Mouse (Mus musculus): ENCODE data around the gene Gm614. TPM values are rescaled to one million over a fixed set of nuclear protein-coding genes. Genes with fewer than 3 reads are reported as not detected.

Gm614 gene
- 3.7 TPM for polyA plus RNA-seq (2017; shearing (Covaris generic))

GRCm38 (mm10) chrX:101263892-101264291, at the start of gene Gm614:
TSS of gene Gm614 (minus strand) at chrX:101263992.

GRCm38 (mm10) chrX:101299055-101299454, 35.3 kb upstream of the Gm614 start, which contains the start of gene Nlgn3:
TSS of gene Nlgn3 (plus strand) at chrX:101299168.

GRCm38 (mm10) chrX:101273875-101274738, 10.3 kb upstream of the Gm614 start, which contains the start of gene Med12:
TSS of gene Med12 (plus strand) at chrX:101274030.

GRCm38 (mm10) chrX:101268755-101269124, 4.9 kb upstream of the Gm614 start, which contains the start of gene Gm20489:
TSS of gene Gm20489 (minus strand) at chrX:101269023.

GRCm38 (mm10) chrX:101268025-101268754, 4.4 kb upstream of the Gm614 start, which contains the start of gene Il2rg:
TSS of gene Il2rg (minus strand) at chrX:101268255.

GRCm38 (mm10) chrX:101253952-101254729, 9.7 kb downstream of the Gm614 start, which contains the start of gene Foxo4:
TSS of gene Foxo4 (plus strand) at chrX:101254528.

GRCm38 (mm10) chrX:101221834-101222795, 41.7 kb downstream of the Gm614 start, which contains the start of gene Snx12:
TSS of gene Snx12 (minus strand) at chrX:101222563.

Other genes with a start within 250 kb of the Gm614 start
- gene Tex11, start 204.3 kb downstream of the Gm614 start, polyA plus RNA-seq (2017; shearing (Covaris generic)) = not detected
- gene Slc7a3, start 178.0 kb downstream of the Gm614 start, polyA plus RNA-seq (2017; shearing (Covaris generic)) = 0.33 TPM
- gene Snx12, start 41.4 kb downstream of the Gm614 start, polyA plus RNA-seq (2017; shearing (Covaris generic)) = 71.1 TPM
- 2.4 TPM for gene Foxo4, start 9.5 kb downstream of the Gm614 start, polyA plus RNA-seq (2017; shearing (Covaris generic))
- 1,690 TPM for gene Il2rg, start 4.3 kb upstream of the Gm614 start, polyA plus RNA-seq (2017; shearing (Covaris generic))
- gene Gm20489, start 5.0 kb upstream of the Gm614 start, polyA plus RNA-seq (2017; shearing (Covaris generic)) = not detected
- gene Med12, start 10.0 kb upstream of the Gm614 start, polyA plus RNA-seq (2017; shearing (Covaris generic)) = 116 TPM
- not detected for gene Nlgn3, start 35.2 kb upstream of the Gm614 start, polyA plus RNA-seq (2017; shearing (Covaris generic))
- gene Gjb1, start 112.4 kb upstream of the Gm614 start, polyA plus RNA-seq (2017; shearing (Covaris generic)) = not detected
- gene Zmym3, start 156.9 kb upstream of the Gm614 start, polyA plus RNA-seq (2017; shearing (Covaris generic)) = 19.1 TPM
- gene Nono, start 165.3 kb upstream of the Gm614 start, polyA plus RNA-seq (2017; shearing (Covaris generic)) = 329 TPM
- gene Itgb1bp2, start 185.1 kb upstream of the Gm614 start, polyA plus RNA-seq (2017; shearing (Covaris generic)) = 1.1 TPM

All from activated CD4-positive, CD25-positive, alpha-beta regulatory T cell, adult 9 weeks (primary cell).